Mouse (Mus musculus) layer of hippocampus, adult 9-11 months (tissue): ENCODE data around the gene Ripor2.

Experiments used
- DNase-seq: peaks from one replicate; pipeline ENCODE4 v3.0.0; 2022

Gene Ripor2

GRCm38 (mm10) chr13:24778026-24778425 is 196.0 kb downstream of the Ripor2 start:
- DNase-seq = no peak

GRCm38 (mm10) chr13:24778706-24779380 is 196.9 kb downstream of the Ripor2 start:
- DNase-seq = no peak

- DNase-seq = no peak
Measured at GRCm38 (mm10) chr13:24781916-24782315, 199.9 kb downstream of the Ripor2 start.
